ENCODE assay signal across 11 mouse cellular contexts in the genomic region with DNA sequence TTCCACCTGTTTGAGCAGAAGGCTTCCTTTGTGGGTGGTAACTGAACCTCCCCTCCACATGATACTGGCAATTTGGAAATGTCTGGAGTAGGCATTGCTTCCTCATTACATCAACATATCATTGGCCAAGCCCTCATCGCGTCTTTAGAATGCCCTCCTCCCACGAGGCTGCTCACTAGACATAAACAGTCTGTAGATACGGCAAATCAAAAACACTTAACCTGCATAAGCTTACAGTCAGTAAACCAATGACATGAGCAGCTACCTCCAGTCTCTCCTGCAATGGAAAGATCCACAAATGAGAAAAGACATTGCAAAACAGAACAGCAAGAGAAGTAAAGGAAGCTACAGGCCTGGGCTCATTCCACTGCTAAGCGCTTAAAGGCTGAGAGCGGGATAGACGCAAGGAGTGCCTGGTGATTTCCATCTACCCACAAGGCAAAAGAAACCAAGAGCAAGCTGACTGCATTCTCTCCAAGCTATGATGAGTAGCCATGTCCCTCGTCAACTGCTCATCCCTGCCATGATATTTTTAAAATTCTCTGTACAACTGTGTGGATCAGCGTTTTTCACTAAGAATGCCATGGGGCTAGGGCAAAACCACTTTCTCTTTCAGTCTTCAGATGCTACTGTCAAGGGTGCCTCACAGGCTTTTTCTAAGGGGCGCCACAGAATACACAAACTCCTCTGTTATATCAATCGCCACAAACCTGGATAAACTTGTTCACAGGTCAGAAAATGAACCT.
DNase-seq lines count a peak whose midpoint lies in the region; ATAC-seq lines count a peak whose summit lies in the region.
"Had no signal": no experiment of that assay in that cellular context is flagged by ENCODE, and none has a peak within 500 bp of the region (broad histone marks: within the 10 kb centered on the region; RNA-seq: fewer than 3 reads in every experiment).

No protein-coding gene starts in this region.

- no peaks in the 10 kb centered on the region for H3K9me3 ChIP-seq in heart, embryonic 10.5 days
- no peaks in the 10 kb centered on the region for H3K9me3 ChIP-seq in liver, embryonic 11.5 days (ENCODE audit: control insufficient read depth, low read length)
- no peaks in the 10 kb centered on the region for H3K9me3 ChIP-seq in stomach, embryonic 16.5 days (replicated peaks; ENCODE audit: control insufficient read depth, low read length)
- H3K9me3 ChIP-seq in midbrain, embryonic 14.5 days (ENCODE audit: control insufficient read depth, low read length): no peaks in the 10 kb centered on the region
- H3K9me3 ChIP-seq: embryonic facial prominence, embryonic 13.5 days; neural tube, embryonic 13.5 days had no signal

- peak overlapping the region; percentile 71 for H3K4me2 ChIP-seq in liver, embryonic 11.5 days
- H3K4me2 ChIP-seq in stomach, embryonic 16.5 days (ENCODE audit: low read depth, low read length): no peak overlapping the region
- no peak overlapping the region for H3K4me2 ChIP-seq in midbrain, embryonic 14.5 days (ENCODE audit: low read length)
- H3K4me2 ChIP-seq: embryonic facial prominence, embryonic 13.5 days; neural tube, embryonic 13.5 days had no signal

- H3K27me3 ChIP-seq in heart, embryonic 10.5 days (ENCODE audit: insufficient read depth, poor library complexity, severe bottlenecking): no peaks in the 10 kb centered on the region
- no peaks in the 10 kb centered on the region for H3K27me3 ChIP-seq in liver, embryonic 11.5 days (replicated peaks; ENCODE audit: control insufficient read depth, insufficient read depth, low read length)
- H3K27me3 ChIP-seq in stomach, embryonic 16.5 days (ENCODE audit: control insufficient read depth, insufficient read depth, low read length): no peaks in the 10 kb centered on the region
- no peaks in the 10 kb centered on the region for H3K27me3 ChIP-seq in midbrain, embryonic 14.5 days (ENCODE audit: control insufficient read depth, insufficient read depth, low read length)
- H3K27me3 ChIP-seq: embryonic facial prominence, embryonic 13.5 days; neural tube, embryonic 13.5 days had no signal

- no peak overlapping the region; the same call in 1 of the 2 replicates for H3K9ac ChIP-seq in liver, embryonic 11.5 days (ENCODE audit: low read depth, low read length)
- no peak overlapping the region for H3K9ac ChIP-seq in stomach, embryonic 16.5 days (ENCODE audit: low read length)
- no peak overlapping the region for H3K9ac ChIP-seq in midbrain, embryonic 14.5 days (replicated peaks; ENCODE audit: low read length)
- H3K9ac ChIP-seq: embryonic facial prominence, embryonic 13.5 days; neural tube, embryonic 13.5 days had no signal

- H3K36me3 ChIP-seq in heart, embryonic 10.5 days: no peaks in the 10 kb centered on the region
- H3K36me3 ChIP-seq in liver, embryonic 11.5 days (ENCODE audit: control insufficient read depth, insufficient read depth, low read length): no peaks in the 10 kb centered on the region
- 0 out of 2 replicates have a peak, but pooled peaks cover 3% of the 10 kb centered on the region for H3K36me3 ChIP-seq in stomach, embryonic 16.5 days (ENCODE audit: control insufficient read depth, insufficient read depth, low read length)
- H3K36me3 ChIP-seq in midbrain, embryonic 14.5 days (ENCODE audit: control insufficient read depth, insufficient read depth, low read length): no peaks in the 10 kb centered on the region
- H3K36me3 ChIP-seq: embryonic facial prominence, embryonic 13.5 days; neural tube, embryonic 13.5 days had no signal

- H3K4me3 ChIP-seq in heart, embryonic 10.5 days: no peak overlapping the region
- peak overlapping the region; percentile 27 for H3K4me3 ChIP-seq in liver, embryonic 11.5 days (ENCODE audit: low read depth, low read length)
- H3K4me3 ChIP-seq in stomach, embryonic 16.5 days (replicated peaks; ENCODE audit: low read length): no peak overlapping the region
- H3K4me3 ChIP-seq in midbrain, embryonic 14.5 days (replicated peaks; ENCODE audit: low read depth, low read length): no peak overlapping the region
- H3K4me3 ChIP-seq: embryonic facial prominence, embryonic 13.5 days; neural tube, embryonic 13.5 days had no signal

- DNase-seq in heart, embryonic 10.5 days (ENCODE audit: low spot score): no peak
- DNase-seq in heart, postnatal 25 days (ENCODE audit: low spot score): no peak
- peak; percentile 33 for DNase-seq in thymus, postnatal 25 days
- no peak for DNase-seq in thymus, adult 18-20 months
- DNase-seq in liver, embryonic 11.5 days (ENCODE audit: low spot score): no peak
- no peak for DNase-seq in right cerebral cortex, postnatal 4 days
- no peak for DNase-seq in midbrain, embryonic 14.5 days
- DNase-seq: cerebellum, adult 11-12 months had no signal

- ATAC-seq in liver, embryonic 11.5 days (replicated peaks; ENCODE audit: low FRiP score): no peak
- ATAC-seq in stomach, embryonic 16.5 days (ENCODE audit: insufficient read depth, low FRiP score): no peak
- no peak for ATAC-seq in midbrain, embryonic 14.5 days (ENCODE audit: low FRiP score, low TSS enrichment)

- peak overlapping the region; percentile 72; the same call in 1 of the 2 replicates for H3K27ac ChIP-seq in heart, embryonic 10.5 days
- peak overlapping the region; percentile 82 for H3K27ac ChIP-seq in liver, embryonic 11.5 days (ENCODE audit: low read depth, low read length)
- peak overlapping the region; percentile 74 for H3K27ac ChIP-seq in stomach, embryonic 16.5 days (ENCODE audit: low read length)
- H3K27ac ChIP-seq in midbrain, embryonic 14.5 days (replicated peaks; ENCODE audit: low read depth, low read length): no peak overlapping the region
- H3K27ac ChIP-seq: neural tube, embryonic 13.5 days had no signal

- intact Hi-C loops in heart, postnatal 25 days (cut with DNase I): no loop called here

- H3K4me1 ChIP-seq in heart, embryonic 10.5 days: peaks cover 42% of the 10 kb centered on the region
- peaks cover 50% of the 10 kb centered on the region for H3K4me1 ChIP-seq in liver, embryonic 11.5 days (replicated peaks; ENCODE audit: control insufficient read depth, insufficient read depth, low read length)
- H3K4me1 ChIP-seq in stomach, embryonic 16.5 days (ENCODE audit: control insufficient read depth, insufficient read depth, low read length): peaks cover 13% of the 10 kb centered on the region; the same call in 1 of the 2 replicates
- no peaks in the 10 kb centered on the region for H3K4me1 ChIP-seq in midbrain, embryonic 14.5 days (ENCODE audit: control insufficient read depth, insufficient read depth, low read length)

- WGBS in heart, embryonic 10.5 days: 71% methylated on average over 11 of the region's 11 CpGs
- 55% methylated on average over 11 of the region's 11 CpGs for WGBS in liver, embryonic 11.5 days
- 67% methylated on average over 11 of the region's 11 CpGs for WGBS in stomach, embryonic 16.5 days
- 90% methylated on average over 11 of the region's 11 CpGs for WGBS in midbrain, embryonic 14.5 days
